Mouse (Mus musculus): ENCODE results near the gene Cand2. TPM values are rescaled to one million over a fixed set of nuclear protein-coding genes. Genes with fewer than 3 reads are reported as not detected.

Cand2 gene
- polyA plus RNA-seq, 1 experiment from 2014 or later: 2.4 TPM

DNA sequence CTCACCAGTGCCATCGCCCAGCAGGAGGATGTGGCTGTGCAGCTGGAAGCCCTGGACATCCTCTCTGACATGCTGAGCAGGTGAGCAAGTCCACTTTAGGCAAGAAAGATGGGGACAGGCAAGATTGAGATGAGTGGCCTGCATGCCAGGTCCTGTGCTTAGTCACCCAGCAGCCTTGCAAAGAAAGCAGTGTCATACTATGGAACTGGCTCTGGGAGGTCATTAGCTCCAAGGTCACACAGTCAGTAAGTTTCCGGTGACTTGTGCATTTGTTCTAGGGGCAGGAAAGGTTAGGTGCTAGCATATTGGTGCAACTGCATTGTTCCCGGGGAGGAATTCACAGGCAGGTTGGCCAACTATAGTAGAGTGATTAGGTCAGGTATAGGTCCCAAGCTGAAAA is 8.4 kb downstream of the Cand2 start:
- Histone ChIP-seq H3K9me3 (ENCODE audit: control insufficient read depth) (no peaks in the 10 kb centered on the region), H3K9ac (ENCODE audit: low read depth, low read length) (no peak overlapping the region), H3K4me3 (ENCODE audit: low read depth, low read length) (no peak overlapping the region), H3K4me2 (replicated peaks; ENCODE audit: low read depth) (no peak overlapping the region), H3K27ac (ENCODE audit: low read depth, low read length) (no peak overlapping the region), H3K4me1 (replicated peaks; ENCODE audit: control insufficient read depth, insufficient read depth, low read length) (no peaks in the 10 kb centered on the region), H3K27me3 (replicated peaks; ENCODE audit: control insufficient read depth, insufficient read depth, low read length) (no peaks in the 10 kb centered on the region), H3K36me3 (ENCODE audit: control insufficient read depth, insufficient read depth) (peaks cover 24% of the 10 kb centered on the region)
- no peak for ATAC-seq
- no peak for TF ChIP-seq CTCF (IDR thresholded peaks at IDR 0.05; ENCODE audit: low read depth)
- WGBS: 92% methylated on average over 3 of the region's 3 CpGs

DNA sequence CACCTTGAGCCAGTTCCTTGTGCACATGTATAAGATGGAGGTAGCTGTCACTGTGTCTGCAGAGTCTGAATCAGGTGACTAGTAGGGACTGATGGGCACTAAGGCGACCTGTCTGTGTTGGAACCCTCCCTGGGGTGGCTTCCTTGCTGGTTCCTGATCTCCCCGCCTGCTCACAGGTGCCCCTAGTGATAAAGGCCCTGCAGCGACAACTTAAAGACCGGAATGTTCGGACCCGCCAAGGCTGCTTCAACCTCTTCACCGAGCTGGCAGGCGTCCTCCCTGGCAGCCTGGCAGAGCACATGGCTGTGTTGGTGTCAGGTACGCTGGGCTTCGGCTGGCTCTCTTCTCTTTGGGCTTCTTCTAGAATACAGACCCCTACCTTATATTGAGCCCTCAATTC is 16.7 kb downstream of the Cand2 start:
- Histone ChIP-seq H3K4me1 (replicated peaks; ENCODE audit: control insufficient read depth, insufficient read depth, low read length) (no peaks in the 10 kb centered on the region), H3K27ac (ENCODE audit: low read depth, low read length) (no peak overlapping the region), H3K4me2 (replicated peaks; ENCODE audit: low read depth) (no peak overlapping the region), H3K36me3 (ENCODE audit: control insufficient read depth, insufficient read depth) (peaks cover 14% of the 10 kb centered on the region; the same call in 1 of the 2 replicates), H3K27me3 (replicated peaks; ENCODE audit: control insufficient read depth, insufficient read depth, low read length) (no peaks in the 10 kb centered on the region), H3K4me3 (ENCODE audit: low read depth, low read length) (no peak overlapping the region), H3K9me3 (ENCODE audit: control insufficient read depth) (no peaks in the 10 kb centered on the region), H3K9ac (ENCODE audit: low read depth, low read length) (no peak overlapping the region)
- TF ChIP-seq CTCF (IDR thresholded peaks at IDR 0.05; ENCODE audit: low read depth): no peak
- 87% methylated on average over 10 of the region's 10 CpGs for WGBS
- ATAC-seq: no peak

GRCm38 (mm10) chr6:115791842-115792686 is 17.7 kb downstream of the Cand2 start:
- Histone ChIP-seq H3K27me3 (replicated peaks; ENCODE audit: control insufficient read depth, insufficient read depth, low read length) (no peaks in the 10 kb centered on the region), H3K36me3 (ENCODE audit: control insufficient read depth, insufficient read depth) (peaks cover 14% of the 10 kb centered on the region; the same call in 1 of the 2 replicates), H3K27ac (ENCODE audit: low read depth, low read length) (no peak overlapping the region), H3K9ac (ENCODE audit: low read depth, low read length) (no peak overlapping the region), H3K9me3 (ENCODE audit: control insufficient read depth) (no peaks in the 10 kb centered on the region), H3K4me1 (replicated peaks; ENCODE audit: control insufficient read depth, insufficient read depth, low read length) (no peaks in the 10 kb centered on the region), H3K4me3 (ENCODE audit: low read depth, low read length) (no peak overlapping the region), H3K4me2 (replicated peaks; ENCODE audit: low read depth) (no peak overlapping the region)
- WGBS: 82% methylated on average over 34 of the region's 34 CpGs
- TF ChIP-seq CTCF (IDR thresholded peaks at IDR 0.05; ENCODE audit: low read depth): no peak
- peak; percentile 36; the same call in 1 of the 2 replicates for ATAC-seq

DNA sequence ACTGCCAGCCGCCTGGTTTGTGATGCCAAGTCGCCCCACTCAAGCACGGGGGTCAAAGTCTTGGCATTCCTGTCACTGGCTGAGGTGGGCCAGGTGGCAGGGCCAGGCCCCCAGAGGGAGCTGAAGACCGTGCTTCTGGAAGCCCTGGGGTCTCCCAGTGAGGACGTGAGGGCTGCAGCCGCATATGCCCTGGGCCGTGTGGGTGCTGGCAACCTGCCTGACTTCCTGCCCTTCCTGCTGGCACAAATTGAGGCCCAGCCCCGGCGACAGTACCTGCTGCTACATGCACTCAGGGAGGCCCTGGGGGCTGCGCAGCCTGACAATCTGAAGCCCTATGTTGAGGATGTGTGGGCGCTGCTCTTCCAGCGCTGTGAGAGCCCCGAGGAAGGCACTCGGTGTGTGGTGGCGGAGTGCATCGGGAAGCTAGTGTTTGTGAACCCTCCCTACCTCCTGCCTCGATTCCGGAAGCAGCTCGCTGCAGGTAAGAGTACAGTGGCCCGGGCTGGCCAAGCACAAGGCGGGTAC is 18.4 kb downstream of the Cand2 start:
- ATAC-seq: no peak
- peaks cover 19% of the 10 kb centered on the region; the same call in 1 of the 2 replicates for H3K36me3 ChIP-seq (ENCODE audit: control insufficient read depth, insufficient read depth)

GRCm38 (mm10) chr6:115801811-115802210 is 27.5 kb downstream of the Cand2 start:
- H3K36me3 ChIP-seq (ENCODE audit: control insufficient read depth, insufficient read depth): peaks cover 56% of the 10 kb centered on the region
- no peak overlapping the region for H3K27ac ChIP-seq (ENCODE audit: low read depth, low read length)
- no peaks in the 10 kb centered on the region for H3K27me3 ChIP-seq (replicated peaks; ENCODE audit: control insufficient read depth, insufficient read depth, low read length)
- H3K9ac ChIP-seq (ENCODE audit: low read depth, low read length): no peak overlapping the region
- H3K9me3 ChIP-seq (ENCODE audit: control insufficient read depth): no peaks in the 10 kb centered on the region
- H3K4me2 ChIP-seq (replicated peaks; ENCODE audit: low read depth): no peak overlapping the region
- 85% methylated on average over 3 of the region's 3 CpGs for WGBS
- TF ChIP-seq CTCF (IDR thresholded peaks at IDR 0.05; ENCODE audit: low read depth): no peak
- ATAC-seq: no peak
- peaks cover 5% of the 10 kb centered on the region; the same call in 1 of the 2 replicates for H3K4me1 ChIP-seq (replicated peaks; ENCODE audit: control insufficient read depth, insufficient read depth, low read length)
- H3K4me3 ChIP-seq (ENCODE audit: low read depth, low read length): no peak overlapping the region

More for the DNA sequence above, 18.4 kb downstream of the Cand2 start:
- Histone ChIP-seq H3K4me3 (ENCODE audit: low read depth, low read length) (no peak overlapping the region), H3K4me2 (replicated peaks; ENCODE audit: low read depth) (no peak overlapping the region), H3K27me3 (replicated peaks; ENCODE audit: control insufficient read depth, insufficient read depth, low read length) (no peaks in the 10 kb centered on the region), H3K9me3 (ENCODE audit: control insufficient read depth) (no peaks in the 10 kb centered on the region), H3K4me1 (replicated peaks; ENCODE audit: control insufficient read depth, insufficient read depth, low read length) (no peaks in the 10 kb centered on the region), H3K9ac (ENCODE audit: low read depth, low read length) (no peak overlapping the region), H3K27ac (ENCODE audit: low read depth, low read length) (no peak overlapping the region)
- WGBS: 87% methylated on average over 21 of the region's 21 CpGs
- TF ChIP-seq CTCF (IDR thresholded peaks at IDR 0.05; ENCODE audit: low read depth): no peak

DNA sequence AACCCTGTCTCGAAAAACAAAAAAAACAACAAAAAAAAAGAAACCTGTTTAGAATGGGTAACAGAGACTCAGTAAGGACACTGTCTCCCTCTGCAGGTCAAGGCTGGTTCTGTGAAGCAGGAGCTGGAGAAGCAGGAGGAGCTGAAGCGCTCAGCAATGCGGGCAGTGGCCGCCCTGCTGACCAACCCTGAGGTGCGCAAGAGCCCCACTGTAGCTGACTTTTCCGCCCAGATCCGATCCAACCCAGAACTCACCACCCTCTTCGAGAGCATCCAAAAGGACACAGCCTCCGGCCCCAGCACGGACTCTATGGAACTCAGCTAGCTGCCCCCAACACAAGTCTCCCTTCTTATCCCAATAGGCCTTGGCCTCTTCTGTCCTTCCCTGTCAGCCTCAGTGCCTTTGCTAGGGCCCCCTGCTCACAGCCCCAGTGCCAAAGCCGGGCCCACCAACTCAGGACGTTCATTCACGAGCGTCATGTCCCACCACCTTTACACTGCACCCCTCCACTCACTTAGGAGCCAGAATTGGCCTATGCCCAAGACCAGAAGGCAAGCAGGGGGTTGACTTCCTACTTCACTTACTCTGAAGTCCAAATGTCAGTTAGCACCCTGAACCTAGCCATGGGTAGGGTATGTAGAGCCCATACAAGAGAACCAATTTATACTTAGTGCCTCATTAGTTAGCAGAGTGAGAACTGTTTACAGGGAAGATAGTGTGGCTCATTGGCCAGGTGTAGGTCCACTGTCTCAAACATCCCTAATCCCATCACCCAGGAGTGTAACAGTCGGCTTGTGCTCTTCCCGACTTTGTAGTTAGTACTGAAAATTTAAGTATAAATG is 29.4 kb downstream of the Cand2 start:
- no peaks in the 10 kb centered on the region for H3K9me3 ChIP-seq (ENCODE audit: control insufficient read depth)
- WGBS: 39% methylated on average over 16 of the region's 16 CpGs

More for the DNA sequence above, 29.4 kb downstream of the Cand2 start:
- ATAC-seq: peak; percentile 46
- Histone ChIP-seq H3K4me1 (replicated peaks; ENCODE audit: control insufficient read depth, insufficient read depth, low read length) (peaks cover 7% of the 10 kb centered on the region; the same call in 1 of the 2 replicates), H3K4me3 (ENCODE audit: low read depth, low read length) (no peak overlapping the region), H3K9ac (ENCODE audit: low read depth, low read length) (no peak overlapping the region), H3K27ac (ENCODE audit: low read depth, low read length) (no peak overlapping the region), H3K27me3 (replicated peaks; ENCODE audit: control insufficient read depth, insufficient read depth, low read length) (no peaks in the 10 kb centered on the region), H3K4me2 (replicated peaks; ENCODE audit: low read depth) (no peak overlapping the region), H3K36me3 (ENCODE audit: control insufficient read depth, insufficient read depth) (peaks cover 50% of the 10 kb centered on the region)
- TF ChIP-seq CTCF (IDR thresholded peaks at IDR 0.05; ENCODE audit: low read depth): peak; percentile 83
